Mouse (Mus musculus) liver, embryonic 15.5 days (tissue): ENCODE results near the gene Nkx2-3. TPM values are rescaled to one million over a fixed set of nuclear protein-coding genes. Genes with fewer than 3 reads are reported as not detected.

Experiments used
- ATAC-seq: fragments of 200-750 bp; cut with Nextera tagmentation; 2 replicates; pipeline ENCODE4 v1.8.0; 2017; ENCODE audit warnings: moderate number of reproducible peaks, mild to moderate bottlenecking, moderate library complexity; ENCODE audit not compliant: insufficient read depth
- H3K27ac ChIP-seq: fragments of 300-500 bp; sonication (generic); replicated peaks from 2 replicates; pipeline ENCODE4 v1.5.1; 2015; ENCODE audit warnings: mild to moderate bottlenecking, inconsistent platforms
- H3K27me3 ChIP-seq: fragments of 300-500 bp; sonication (generic); 2 replicates; pipeline ENCODE4 v1.6.1; 2015; ENCODE audit warnings: mild to moderate bottlenecking, inconsistent platforms
- H3K36me3 ChIP-seq: fragments of 300-500 bp; sonication (generic); replicated peaks from 2 replicates; pipeline ENCODE4 v1.6.1; 2015; ENCODE audit warnings: moderate library complexity, mild to moderate bottlenecking, inconsistent platforms
- H3K4me1 ChIP-seq: fragments of 300-500 bp; sonication (generic); replicated peaks from 2 replicates; pipeline ENCODE4 v1.6.1; 2015; ENCODE audit warnings: inconsistent platforms
- H3K4me2 ChIP-seq: fragments of 300-500 bp; sonication (generic); 2 replicates; pipeline ENCODE4 v1.6.1; 2015; ENCODE audit warnings: moderate library complexity, mild to moderate bottlenecking, inconsistent platforms
- H3K4me3 ChIP-seq: fragments of 300-500 bp; sonication (generic); replicated peaks from 2 replicates; pipeline ENCODE4 v1.5.1; 2015; ENCODE audit warnings: mild to moderate bottlenecking, inconsistent platforms
- H3K9ac ChIP-seq: fragments of 300-500 bp; sonication (generic); 2 replicates; pipeline ENCODE4 v1.6.1; 2015; ENCODE audit warnings: moderate library complexity, mild to moderate bottlenecking, inconsistent platforms
- H3K9me3 ChIP-seq: fragments of 300-500 bp; sonication (generic); replicated peaks from 2 replicates; pipeline ENCODE4 v1.6.1; 2016; ENCODE audit warnings: inconsistent platforms
- WGBS: fragments of 180-500 bp; shearing (Covaris S2); methylation state at CpG from one replicate; pipeline ENCODE4 v1.1.7; 2015; ENCODE audit warnings: mixed read lengths; ENCODE audit not compliant: insufficient replicate concordance; 5-methylcytosine and 5-hydroxymethylcytosine counted together
- polyA plus RNA-seq: library from polyadenylated mRNA; unstranded; fragments of >200 nt; fragmentation: Nextera tagmentation; extraction: Ambion mirVana; gene quantifications from 2 replicates; pipeline ENCODE4 v1.2.1, GENCODE M21; 2015

Gene Nkx2-3
- polyA plus RNA-seq, 1 experiment from 2014 or later, result 0.14 TPM

DNA sequence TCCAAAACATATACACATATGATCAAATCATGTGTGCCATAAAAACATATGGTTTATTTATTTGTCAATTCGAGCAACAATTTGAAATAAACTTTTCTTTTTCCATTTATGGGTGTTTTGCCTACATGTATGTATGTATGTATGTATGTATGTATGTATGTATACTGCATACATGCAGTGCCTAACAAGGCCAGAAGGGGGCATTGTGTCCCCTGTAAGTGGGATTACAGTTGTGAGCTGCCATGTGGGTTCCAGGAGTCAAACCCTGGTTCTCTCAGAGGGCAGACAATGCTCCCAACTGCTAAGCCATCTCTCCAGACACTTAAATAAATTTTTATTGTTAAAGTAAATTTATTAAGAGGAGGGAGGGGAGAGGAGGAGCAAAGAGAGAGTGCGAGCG, 15.2 kb downstream of the Nkx2-3 start:
- Histone ChIP-seq H3K4me1 (no peaks in the 10 kb centered on the region), H3K4me3 (no peak overlapping the region), H3K9me3 (no peaks in the 10 kb centered on the region), H3K4me2 (no peak overlapping the region), H3K27me3 (peaks cover 50% of the 10 kb centered on the region), H3K9ac (no peak overlapping the region), H3K36me3 (no peaks in the 10 kb centered on the region), H3K27ac (no peak overlapping the region)
- WGBS, result 68% methylated on average over 3 of the region's 3 CpGs
- no peak for ATAC-seq

DNA sequence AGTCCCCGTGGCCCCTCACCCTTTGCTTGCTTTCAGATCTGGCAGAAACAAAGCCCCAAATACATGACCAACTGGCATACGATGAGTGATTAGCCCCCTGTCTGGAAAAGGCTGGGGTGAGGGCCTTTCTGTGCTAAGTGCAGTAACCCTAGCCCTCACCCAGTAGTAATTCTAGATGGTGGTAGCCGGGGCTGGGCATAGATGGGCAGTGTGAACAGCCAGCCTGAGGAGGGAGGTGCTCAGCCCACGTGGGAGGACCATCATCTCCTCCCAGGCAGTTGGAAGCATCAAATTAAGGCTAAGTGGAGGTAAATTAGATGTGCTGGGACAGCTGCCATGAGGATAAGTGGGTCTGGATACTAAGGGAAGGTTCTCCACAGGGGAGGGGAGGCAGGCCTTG, 17.0 kb downstream of the Nkx2-3 start:
- Histone ChIP-seq H3K4me2 (no peak overlapping the region), H3K4me1 (no peaks in the 10 kb centered on the region), H3K9ac (no peak overlapping the region), H3K36me3 (no peaks in the 10 kb centered on the region), H3K4me3 (no peak overlapping the region), H3K9me3 (no peaks in the 10 kb centered on the region), H3K27ac (no peak overlapping the region), H3K27me3 (peaks cover 33% of the 10 kb centered on the region)
- WGBS, result 44% methylated on average over 4 of the region's 4 CpGs
- no peak for ATAC-seq

DNA sequence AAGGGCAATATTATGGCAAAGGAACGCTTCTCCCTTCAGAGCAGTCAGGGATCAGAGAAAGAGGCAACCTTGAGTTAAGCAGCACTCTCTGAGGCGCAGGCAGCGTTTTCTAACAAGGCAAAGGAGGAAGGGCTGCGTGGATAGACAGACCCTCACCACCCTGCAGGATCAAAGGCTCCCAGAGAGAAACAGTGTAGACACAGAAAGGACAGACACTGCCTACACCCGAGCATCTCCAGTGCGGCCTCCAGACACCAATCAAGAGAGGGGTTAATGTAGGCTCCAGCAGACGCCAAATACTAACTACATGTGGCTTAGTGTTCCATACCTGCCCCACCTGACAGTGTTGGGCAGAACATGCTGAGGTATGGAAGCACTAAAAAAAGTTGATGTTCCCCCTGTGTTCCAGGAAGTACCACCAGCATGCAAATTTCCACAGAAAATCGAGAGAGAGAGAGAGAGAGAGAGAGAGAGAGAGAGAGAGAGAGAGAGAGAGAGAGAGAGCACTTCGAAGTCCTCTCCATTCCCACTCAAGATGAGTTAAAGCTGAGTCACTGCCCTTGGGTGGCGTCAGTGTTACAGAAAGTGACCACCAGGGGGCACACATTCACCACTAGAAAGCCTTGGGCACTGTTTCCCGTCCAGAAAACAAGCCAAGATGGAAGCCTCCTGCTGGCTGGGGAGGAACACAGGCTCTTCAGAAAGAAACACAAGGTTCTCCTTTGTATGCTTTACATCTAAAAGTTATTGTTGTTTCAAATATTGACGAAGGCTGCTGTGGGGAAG, 18.5 kb downstream of the Nkx2-3 start:
- H3K9me3 ChIP-seq, result no peaks in the 10 kb centered on the region
- peak; percentile 34; the same call in 1 of the 2 replicates for ATAC-seq
- no peak overlapping the region for H3K9ac ChIP-seq
- H3K4me1 ChIP-seq, result no peaks in the 10 kb centered on the region
- no peak overlapping the region for H3K4me3 ChIP-seq
- WGBS, result 26% methylated on average over 12 of the region's 12 CpGs
- no peak overlapping the region for H3K27ac ChIP-seq
- H3K27me3 ChIP-seq, result peaks cover 21% of the 10 kb centered on the region
- H3K4me2 ChIP-seq, result no peak overlapping the region
- no peaks in the 10 kb centered on the region for H3K36me3 ChIP-seq

DNA sequence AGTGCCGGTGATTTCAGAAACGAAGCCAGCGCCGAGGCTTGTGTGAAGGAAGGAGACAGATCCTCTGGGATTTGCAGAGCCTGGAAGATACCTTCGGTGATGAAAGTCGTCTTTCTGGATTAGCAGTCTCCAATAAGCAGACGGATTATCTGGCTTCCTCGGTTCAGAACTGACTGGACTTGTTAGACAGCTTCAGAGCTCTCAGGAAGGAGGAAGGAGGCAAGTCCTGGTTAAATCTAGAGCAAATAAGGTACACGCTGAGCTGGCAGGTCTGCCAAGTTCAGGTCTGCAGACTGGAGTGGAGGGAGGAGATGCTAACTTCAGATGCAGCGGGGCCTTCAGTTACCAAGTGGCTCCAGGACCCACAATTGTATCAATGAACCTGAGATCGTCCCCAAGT, 29.7 kb downstream of the Nkx2-3 start:
- Histone ChIP-seq H3K9ac (no peak overlapping the region), H3K27me3 (peaks cover 4% of the 10 kb centered on the region), H3K9me3 (no peaks in the 10 kb centered on the region), H3K27ac (no peak overlapping the region), H3K4me3 (no peak overlapping the region), H3K36me3 (no peaks in the 10 kb centered on the region), H3K4me1 (peaks cover 11% of the 10 kb centered on the region), H3K4me2 (no peak overlapping the region)
- WGBS, result 62% methylated on average over 11 of the region's 11 CpGs
- ATAC-seq, result no peak

DNA sequence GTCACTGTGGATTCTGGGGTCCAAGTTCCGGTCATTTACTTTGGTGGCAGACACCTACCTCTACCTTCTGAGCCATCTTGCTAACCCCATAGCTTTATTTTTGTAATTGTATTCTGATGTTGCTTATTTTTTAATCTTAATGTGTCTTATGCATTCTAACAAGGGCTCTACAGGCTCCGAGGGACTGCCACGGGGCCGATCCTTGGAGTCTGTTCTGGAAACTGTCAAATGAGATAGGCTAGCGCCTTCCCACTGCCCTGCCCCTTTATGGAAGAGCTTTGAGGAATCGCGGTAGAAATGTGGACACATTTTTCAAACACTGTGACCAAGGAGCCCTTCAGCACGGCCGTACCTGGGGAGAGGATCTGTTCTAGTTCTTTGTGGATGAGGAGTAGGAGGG, 30.7 kb downstream of the Nkx2-3 start:
- no peaks in the 10 kb centered on the region for H3K9me3 ChIP-seq
- no peaks in the 10 kb centered on the region for H3K36me3 ChIP-seq
- H3K4me2 ChIP-seq, result no peak overlapping the region
- no peak overlapping the region for H3K4me3 ChIP-seq
- no peak for ATAC-seq
- H3K27me3 ChIP-seq, result peaks cover 4% of the 10 kb centered on the region
- H3K27ac ChIP-seq, result no peak overlapping the region
- no peak overlapping the region for H3K9ac ChIP-seq
- peaks cover 12% of the 10 kb centered on the region for H3K4me1 ChIP-seq
- WGBS, result 70% methylated on average over 9 of the region's 9 CpGs

DNA sequence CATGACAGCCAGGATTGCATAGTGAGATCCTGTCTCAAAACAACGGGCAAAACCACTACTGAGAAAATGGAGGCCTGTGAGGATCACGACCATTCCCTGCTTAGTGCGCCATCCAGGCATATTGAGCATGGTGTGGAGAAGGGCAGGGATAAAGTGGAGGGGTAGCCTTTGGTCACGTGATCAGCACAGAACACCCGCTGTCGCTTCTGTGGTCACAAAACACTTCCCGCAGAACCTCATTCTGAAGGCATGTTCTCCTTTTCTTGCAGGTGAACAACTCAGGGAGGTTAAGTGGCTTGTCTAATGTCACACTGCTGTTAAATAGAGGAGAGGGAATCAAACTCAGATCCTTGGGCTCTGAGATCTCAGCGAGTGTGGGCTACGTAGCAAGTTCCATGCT, 33.4 kb downstream of the Nkx2-3 start:
- Histone ChIP-seq H3K36me3 (no peaks in the 10 kb centered on the region), H3K4me1 (peaks cover 12% of the 10 kb centered on the region), H3K4me2 (no peak overlapping the region), H3K9ac (no peak overlapping the region), H3K27me3 (peaks cover 4% of the 10 kb centered on the region), H3K27ac (no peak overlapping the region), H3K9me3 (no peaks in the 10 kb centered on the region), H3K4me3 (no peak overlapping the region)
- ATAC-seq, result no peak
- WGBS, result 52% methylated on average over 9 of the region's 9 CpGs

DNA sequence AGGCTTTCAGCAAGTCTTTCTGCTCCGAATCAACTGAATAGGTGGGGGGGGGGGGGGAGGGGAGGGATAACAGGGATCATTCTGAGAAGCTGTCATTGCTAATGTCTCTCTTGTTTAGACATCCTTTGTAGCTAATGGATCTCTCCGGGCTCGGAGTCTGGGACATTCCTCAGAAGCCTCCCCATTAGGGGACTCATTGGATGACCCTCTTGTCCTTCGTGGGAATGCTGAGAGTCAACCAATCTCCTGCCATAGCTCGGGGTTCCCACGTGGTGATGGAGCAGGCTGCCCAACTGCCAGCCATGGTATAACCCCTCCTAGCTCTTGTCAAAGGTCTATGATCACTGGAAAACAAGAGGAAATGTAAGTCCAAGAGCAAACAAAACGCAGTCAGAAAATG, 34.7 kb downstream of the Nkx2-3 start:
- H3K36me3 ChIP-seq, result no peaks in the 10 kb centered on the region
- peaks cover 12% of the 10 kb centered on the region for H3K4me1 ChIP-seq
- H3K27ac ChIP-seq, result no peak overlapping the region
- no peaks in the 10 kb centered on the region for H3K9me3 ChIP-seq
- H3K4me3 ChIP-seq, result no peak overlapping the region
- no peak for ATAC-seq
- no peak overlapping the region for H3K9ac ChIP-seq
- H3K4me2 ChIP-seq, result no peak overlapping the region
- peaks cover 15% of the 10 kb centered on the region for H3K27me3 ChIP-seq
- WGBS, result 43% methylated on average over 7 of the region's 7 CpGs

DNA sequence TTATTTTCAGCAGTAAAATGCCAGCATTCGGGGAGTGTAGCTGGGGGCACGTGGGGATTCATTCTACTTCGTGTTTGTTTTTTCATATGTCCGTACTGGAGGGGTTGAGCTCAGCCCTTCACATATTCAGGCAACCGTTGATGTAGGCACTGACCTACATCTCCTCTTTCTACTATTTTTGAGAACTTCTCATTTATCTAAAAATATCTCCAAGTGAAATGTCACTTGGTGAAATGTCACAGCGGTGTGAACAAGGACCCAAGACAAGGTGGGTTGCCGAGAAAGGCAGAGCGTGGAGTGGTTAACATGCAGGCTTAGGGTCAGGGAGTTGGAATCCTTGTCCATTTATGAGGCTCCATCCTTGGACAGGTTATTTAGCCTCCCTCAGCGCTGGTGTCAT, 35.1 kb downstream of the Nkx2-3 start:
- no peak for ATAC-seq
- Histone ChIP-seq H3K4me1 (peaks cover 12% of the 10 kb centered on the region), H3K36me3 (no peaks in the 10 kb centered on the region), H3K27me3 (peaks cover 19% of the 10 kb centered on the region), H3K9ac (no peak overlapping the region), H3K9me3 (no peaks in the 10 kb centered on the region), H3K4me3 (no peak overlapping the region), H3K27ac (no peak overlapping the region), H3K4me2 (no peak overlapping the region)
- WGBS, result 49% methylated on average over 9 of the region's 9 CpGs

DNA sequence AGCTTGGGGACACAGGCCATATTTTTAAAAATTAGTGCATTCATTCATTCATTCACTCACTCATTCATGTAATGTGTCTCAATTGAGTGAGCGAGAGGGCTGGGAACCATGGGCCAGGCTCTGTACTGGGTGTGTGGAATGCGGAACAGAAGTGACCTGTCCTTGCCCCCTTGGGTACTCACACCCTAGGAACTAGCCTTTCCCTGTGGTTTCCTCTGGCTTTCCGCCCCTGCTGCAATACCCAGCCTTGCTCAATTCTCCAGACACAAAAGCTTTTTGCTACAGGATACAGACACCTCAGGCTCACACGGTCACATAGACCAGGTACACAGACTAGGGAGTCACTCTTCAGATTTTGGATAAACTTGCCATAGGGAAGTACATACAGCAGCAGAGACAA, 36.2 kb downstream of the Nkx2-3 start:
- Histone ChIP-seq H3K27me3 (peaks cover 30% of the 10 kb centered on the region), H3K4me3 (no peak overlapping the region), H3K9ac (no peak overlapping the region), H3K4me1 (peaks cover 12% of the 10 kb centered on the region), H3K4me2 (no peak overlapping the region), H3K9me3 (no peaks in the 10 kb centered on the region), H3K36me3 (no peaks in the 10 kb centered on the region), H3K27ac (no peak overlapping the region)
- ATAC-seq, result no peak
- 44% methylated on average over 4 of the region's 4 CpGs for WGBS

DNA sequence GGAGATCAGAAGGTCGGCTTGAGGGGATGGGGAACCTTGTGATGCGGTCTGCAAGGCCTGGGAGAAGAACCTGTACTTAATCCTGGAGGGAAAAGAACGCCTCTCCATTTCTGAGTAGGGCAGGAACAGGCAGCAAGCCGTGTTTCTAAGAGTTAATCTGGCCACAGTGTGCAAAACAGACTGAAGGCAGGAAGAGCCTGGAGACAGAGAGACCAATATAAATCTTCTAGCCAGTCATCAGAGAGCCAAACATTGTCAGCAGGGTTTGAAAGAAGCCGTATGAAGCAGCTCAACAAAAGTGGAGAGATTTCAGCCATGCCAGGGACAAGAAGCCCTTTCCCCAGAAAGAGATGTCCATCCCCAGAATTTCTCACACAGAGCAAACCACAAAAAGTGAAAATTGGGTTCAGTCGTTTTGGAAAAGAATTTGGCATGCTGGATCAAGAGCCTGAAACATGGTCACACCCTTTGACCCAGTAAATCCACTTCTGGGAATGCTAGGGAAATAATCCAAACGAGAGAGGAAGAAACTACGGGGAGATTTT, 39.2 kb downstream of the Nkx2-3 start:
- Histone ChIP-seq H3K4me2 (no peak overlapping the region), H3K9me3 (no peaks in the 10 kb centered on the region), H3K4me1 (peaks cover 5% of the 10 kb centered on the region; the same call in 1 of the 2 replicates), H3K36me3 (no peaks in the 10 kb centered on the region), H3K4me3 (no peak overlapping the region), H3K27me3 (peaks cover 42% of the 10 kb centered on the region), H3K9ac (no peak overlapping the region), H3K27ac (no peak overlapping the region)
- 36% methylated on average over 8 of the region's 8 CpGs for WGBS
- ATAC-seq, result no peak

DNA sequence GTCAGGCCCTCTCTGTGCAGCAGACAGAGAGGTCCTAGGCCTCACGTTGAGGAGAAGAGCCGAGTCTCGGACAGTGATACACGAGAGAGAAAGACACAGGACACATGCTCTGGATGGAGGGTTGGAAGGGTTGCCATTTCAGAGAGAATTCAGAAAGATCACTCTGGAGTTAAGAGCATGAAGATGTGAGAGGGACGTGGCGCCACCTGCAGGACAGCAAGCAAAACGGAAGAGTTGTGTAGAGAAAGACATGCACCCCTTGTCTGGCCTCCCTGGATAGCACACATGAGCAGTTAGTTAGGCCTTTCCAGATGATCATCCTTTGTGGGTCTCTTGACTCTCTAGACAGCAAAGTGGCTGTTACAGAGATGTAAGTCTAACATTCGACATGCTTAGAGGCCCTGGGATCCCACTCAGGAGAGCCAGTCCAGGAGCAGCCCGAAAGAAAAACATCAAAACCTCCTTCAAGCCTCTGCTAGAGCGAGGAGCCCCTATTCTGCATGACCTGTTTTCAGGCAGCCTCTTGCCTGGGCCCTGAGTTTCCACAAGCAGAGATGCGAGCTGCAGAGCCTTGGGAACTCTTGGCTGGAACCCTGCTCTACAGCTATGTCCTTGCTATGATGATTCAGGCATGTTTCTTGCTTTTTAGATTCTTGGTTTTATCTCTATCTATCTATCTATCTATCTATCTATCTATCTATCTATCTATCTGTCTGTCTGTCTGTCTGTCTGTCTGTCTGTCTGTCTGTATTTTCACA, 43.8 kb downstream of the Nkx2-3 start:
- Histone ChIP-seq H3K27me3 (peaks cover 40% of the 10 kb centered on the region), H3K4me2 (no peak overlapping the region), H3K27ac (no peak overlapping the region), H3K36me3 (no peaks in the 10 kb centered on the region), H3K4me1 (no peaks in the 10 kb centered on the region), H3K4me3 (no peak overlapping the region), H3K9ac (no peak overlapping the region), H3K9me3 (no peaks in the 10 kb centered on the region)
- 27% methylated on average over 11 of the region's 11 CpGs for WGBS
- ATAC-seq, result no peak
